Mouse (Mus musculus) kidney, adult 2 months (tissue): ENCODE measurements around the gene Ssh3. TPM values are rescaled to one million over a fixed set of nuclear protein-coding genes. Genes with fewer than 3 reads are reported as not detected.
A peak's percentile ranks its signal among the peaks of the same experiment; 100 is the strongest.
"Not testable (repeated sequence)": the region's sequence is repeated elsewhere in the genome, so short reads cannot be mapped to it uniquely, and the experiment has no call there.

ENCODE experiments used
- DNase-seq: peaks from one replicate; pipeline ENCODE4 v3.0.0; 2021
- H3K27ac ChIP-seq: fragments of 200-500 bp; 2 replicates; pipeline ENCODE4 v1.5.1; 2012; ENCODE audit warnings: low read depth, low read length, control low read depth, inconsistent platforms; ENCODE audit not compliant: insufficient read depth
- H3K27me3 ChIP-seq: fragments of 200-500 bp; replicated peaks from 2 replicates; pipeline ENCODE4 v1.6.1; 2012; ENCODE audit warnings: mild to moderate bottlenecking, moderate library complexity, low read length, inconsistent platforms; ENCODE audit not compliant: control insufficient read depth, insufficient read depth
- H3K36me3 ChIP-seq: fragments of 200-500 bp; 2 replicates; pipeline ENCODE4 v1.6.1; 2012; ENCODE audit warnings: mild to moderate bottlenecking, moderate library complexity, low read length, inconsistent platforms; ENCODE audit not compliant: control insufficient read depth, insufficient read depth
- H3K4me1 ChIP-seq: fragments of 200-500 bp; 2 replicates; pipeline ENCODE4 v1.6.1; 2011; ENCODE audit warnings: low read length; ENCODE audit not compliant: control insufficient read depth, insufficient read depth
- H3K4me3 ChIP-seq: fragments of 200-500 bp; 2 replicates; pipeline ENCODE4 v1.5.1; 2011; ENCODE audit warnings: mild to moderate bottlenecking, low read depth, low read length, control low read depth; ENCODE audit not compliant: insufficient read depth
- CTCF ChIP-seq: fragments of 200-500 bp; conservative IDR thresholded peaks from 2 replicates; pipeline ENCODE4 v1.5.1; 2011; ENCODE audit warnings: low read depth, mild to moderate bottlenecking, control low read depth, low read length, moderate library complexity, mixed read lengths; ENCODE audit not compliant: insufficient read depth, insufficient read length
- POLR2A ChIP-seq: fragments of 200-500 bp; IDR thresholded peaks from one replicate; pipeline ENCODE4 v1.6.1; 2011; ENCODE audit warnings: low read depth, low read length, control low read depth
- WGBS: fragments of 180-500 bp; shearing (Covaris S2); methylation state at CpG from one replicate; pipeline ENCODE4 v1.1.7; 2018; 5-methylcytosine and 5-hydroxymethylcytosine counted together
- polyA plus RNA-seq: library from polyadenylated mRNA; depleted of rRNA; stranded (reverse); fragments of >200 nt; gene quantifications from 2 replicates; pipeline ENCODE4 v1.2.3, GENCODE M21; 2012

The Ssh3 gene
- polyA plus RNA-seq, 1 experiment: 39.0 TPM

- TF ChIP-seq CTCF (no peak), POLR2A (no peak)
- no peaks in the 10 kb centered on the region for H3K4me1 ChIP-seq
- 66% methylated on average over 6 of the region's 6 CpGs for WGBS
- no peak overlapping the region for H3K4me3 ChIP-seq
- H3K27me3 ChIP-seq: no peaks in the 10 kb centered on the region
- H3K36me3 ChIP-seq: no peaks in the 10 kb centered on the region; the same call in 1 of the 2 replicates
- no peak overlapping the region for H3K27ac ChIP-seq
- DNase-seq: no peak
Observed at GRCm38 (mm10) chr19:4262756-4263155, 6.2 kb downstream of the Ssh3 start.

GRCm38 (mm10) chr19:4261038-4261698 lies 7.8 kb downstream of the Ssh3 start:
- no peak for DNase-seq
- H3K27ac ChIP-seq: no peak overlapping the region
- H3K4me3 ChIP-seq: no peak overlapping the region
- H3K4me1 ChIP-seq: no peaks in the 10 kb centered on the region; the same call in 1 of the 2 replicates
- TF ChIP-seq POLR2A (no peak), CTCF (0 out of 2 replicates have a peak, but pooled peaks have one; percentile 19)
- H3K27me3 ChIP-seq: no peaks in the 10 kb centered on the region
- no peaks in the 10 kb centered on the region; the same call in 1 of the 2 replicates for H3K36me3 ChIP-seq
- 64% methylated on average over 8 of the region's 8 CpGs for WGBS

DNA sequence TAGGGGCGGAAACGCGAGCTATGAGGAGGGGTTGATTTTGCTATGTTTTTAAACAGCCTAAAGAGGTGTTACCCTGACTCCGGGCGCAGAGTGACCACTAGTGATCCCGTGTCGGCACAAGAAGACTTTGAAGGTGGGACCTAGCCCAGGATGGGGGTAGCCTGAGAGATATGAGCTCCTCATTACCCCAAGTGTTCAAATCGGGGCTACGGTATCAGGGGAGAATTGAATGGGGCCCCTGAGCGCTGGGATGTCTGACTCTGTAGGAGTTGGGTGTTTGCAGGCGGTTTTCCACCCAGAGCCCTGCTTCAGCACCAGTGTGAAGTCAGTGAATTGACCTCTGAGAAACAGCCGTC lies 11.1 kb downstream of the Ssh3 start:
- TF ChIP-seq POLR2A (no peak), CTCF (no peak)
- no peaks in the 10 kb centered on the region for H3K36me3 ChIP-seq
- no peaks in the 10 kb centered on the region; the same call in 1 of the 2 replicates for H3K4me1 ChIP-seq
- H3K27me3 ChIP-seq: no peaks in the 10 kb centered on the region
- H3K27ac ChIP-seq: peak overlapping the region; percentile 50
- WGBS: 18% methylated on average over 12 of the region's 12 CpGs
- H3K4me3 ChIP-seq: peak overlapping the region; percentile 43
- DNase-seq: no peak

DNA sequence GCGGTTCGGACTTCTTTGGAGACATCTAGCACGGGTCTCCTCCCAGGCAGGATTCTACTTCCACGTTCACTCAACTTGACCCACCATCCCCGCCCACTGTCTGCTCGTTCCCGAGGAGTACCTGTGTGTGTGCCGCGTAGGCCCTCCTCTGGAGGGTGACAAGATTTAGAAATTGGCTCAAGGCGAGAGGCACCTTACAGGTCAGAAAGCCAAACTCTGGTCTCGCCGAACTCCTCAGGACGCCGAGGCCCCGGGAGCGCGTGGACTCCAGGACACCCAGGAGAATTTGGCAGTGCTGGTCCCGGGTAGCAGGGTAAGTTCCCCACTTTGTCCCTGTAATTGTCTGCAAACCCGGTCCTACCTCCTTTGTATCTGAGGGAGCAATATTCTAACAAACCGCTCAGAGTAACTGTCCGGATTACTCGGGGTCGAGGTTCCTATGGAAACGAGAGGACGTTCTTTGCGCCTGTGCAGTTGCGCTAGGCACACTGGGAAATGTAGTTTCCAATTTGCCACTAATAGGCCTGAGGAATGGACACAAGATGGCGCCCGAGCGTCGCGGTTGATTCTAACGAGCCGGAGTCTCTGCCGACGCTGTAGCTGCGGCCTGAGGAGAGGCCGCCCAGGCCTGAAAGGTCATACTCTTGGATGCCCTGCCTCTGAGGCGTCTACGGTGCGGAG lies 11.6 kb downstream of the Ssh3 start:
- no peaks in the 10 kb centered on the region for H3K36me3 ChIP-seq
- H3K4me3 ChIP-seq: peak overlapping the region; percentile 67
- no peaks in the 10 kb centered on the region; the same call in 1 of the 2 replicates for H3K4me1 ChIP-seq
- peak; percentile 97 for DNase-seq
- TF ChIP-seq CTCF (peak; percentile 97), POLR2A (no peak)
- peak overlapping the region; percentile 50 for H3K27ac ChIP-seq
- WGBS: under 1% methylated on average over 41 of the region's 41 CpGs
- H3K27me3 ChIP-seq: no peaks in the 10 kb centered on the region

DNA sequence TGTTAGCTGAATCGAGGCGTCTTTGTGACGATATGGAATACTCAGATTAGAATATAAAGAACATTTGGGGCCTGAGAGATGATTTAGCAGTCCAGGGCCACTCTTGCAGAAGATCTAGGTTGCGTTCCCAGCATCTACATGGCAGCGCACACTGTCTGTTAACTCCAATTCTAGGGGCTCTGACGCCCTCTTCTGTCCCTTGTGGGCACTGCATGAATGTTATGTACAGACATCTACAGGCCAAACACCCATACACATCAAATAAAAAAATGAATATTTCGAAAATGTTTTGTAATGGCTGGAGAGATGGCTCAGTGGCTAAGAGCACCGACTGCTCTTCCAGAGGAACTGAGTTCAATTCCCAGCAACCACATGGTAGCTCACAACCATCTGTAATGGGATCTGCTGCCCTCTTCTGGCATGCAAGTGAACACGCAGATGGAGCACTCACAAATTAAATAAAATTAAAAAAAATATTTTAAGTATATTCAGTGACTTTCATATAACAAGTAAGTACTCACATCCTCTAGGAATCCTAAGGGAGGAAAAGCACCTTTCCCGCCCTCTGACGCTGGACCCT lies 13.3 kb downstream of the Ssh3 start:
- WGBS: 86% methylated on average over 11 of the region's 11 CpGs
- TF ChIP-seq CTCF: peak; percentile 25
- TF ChIP-seq POLR2A: no peak
- Histone ChIP-seq H3K27me3 (no peaks in the 10 kb centered on the region), H3K4me1 (no peaks in the 10 kb centered on the region; the same call in 1 of the 2 replicates), H3K27ac (no peak overlapping the region), H3K36me3 (no peaks in the 10 kb centered on the region), H3K4me3 (no peak overlapping the region)
- no peak for DNase-seq

DNA sequence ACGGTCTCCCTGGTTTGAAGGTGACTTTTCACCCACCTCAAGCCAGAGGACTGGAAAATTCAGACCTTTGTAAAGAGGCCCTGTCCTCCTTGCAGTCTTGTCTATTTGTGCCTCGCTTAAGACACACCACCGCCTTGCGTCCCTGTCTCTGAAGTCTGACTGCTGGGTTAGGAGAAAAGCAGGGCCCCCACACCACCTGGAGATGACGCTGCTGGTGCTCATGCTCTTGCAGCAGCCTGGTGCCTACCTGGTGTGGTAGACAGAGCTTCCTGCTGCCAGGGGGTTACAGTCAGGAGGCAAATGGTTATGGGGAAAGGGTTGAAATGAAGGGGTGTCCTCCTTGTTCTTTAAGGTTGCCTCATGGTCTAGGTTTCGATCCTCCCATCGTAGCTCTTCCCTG lies 14.8 kb downstream of the Ssh3 start:
- 93% methylated on average over 7 of the region's 7 CpGs for WGBS
- Histone ChIP-seq H3K4me3 (no peak overlapping the region), H3K27me3 (no peaks in the 10 kb centered on the region), H3K4me1 (no peaks in the 10 kb centered on the region; the same call in 1 of the 2 replicates), H3K27ac (no peak overlapping the region), H3K36me3 (no peaks in the 10 kb centered on the region)
- DNase-seq: no peak
- TF ChIP-seq CTCF: no peak
- TF ChIP-seq POLR2A: no peak

- 51% methylated on average over 1 of the region's 1 CpGs for WGBS
- not testable (repeated sequence) for H3K27ac ChIP-seq, H3K36me3 ChIP-seq, H3K4me3 ChIP-seq, H3K27me3 ChIP-seq, H3K4me1 ChIP-seq
- peak; percentile 31 for DNase-seq
Observed at GRCm38 (mm10) chr19:4248683-4249082, 20.3 kb downstream of the Ssh3 start.
